Mouse (Mus musculus) lung, postnatal 25 days (tissue): ENCODE measurements around the gene Zp1.
A peak's percentile ranks its signal among the peaks of the same experiment; 100 is the strongest.

Source experiments
- DNase-seq: peaks from one replicate; pipeline ENCODE4 v3.0.0; 2022; ENCODE audit warnings: low spot score

Gene Zp1

DNA sequence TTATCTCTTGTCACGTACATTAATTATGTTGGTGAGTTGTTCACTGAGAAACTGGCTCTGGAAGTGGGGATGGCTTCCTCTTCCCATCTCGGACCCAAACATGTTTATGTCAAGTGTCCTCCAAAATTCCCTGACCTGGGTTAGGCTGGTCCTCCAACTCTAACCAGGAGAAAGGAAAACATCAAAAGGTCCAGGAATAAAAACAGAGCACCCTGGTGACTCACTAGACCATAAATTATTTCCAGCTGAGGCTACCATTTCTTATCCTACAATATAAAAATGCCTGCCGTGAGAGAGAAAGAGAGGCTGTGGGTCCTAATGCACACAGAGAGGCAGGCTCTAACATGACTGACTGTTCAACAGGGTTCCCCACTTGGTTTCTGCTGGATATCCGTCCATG lies 3.8 kb upstream of the Zp1 start:
- DNase-seq = no peak

DNA sequence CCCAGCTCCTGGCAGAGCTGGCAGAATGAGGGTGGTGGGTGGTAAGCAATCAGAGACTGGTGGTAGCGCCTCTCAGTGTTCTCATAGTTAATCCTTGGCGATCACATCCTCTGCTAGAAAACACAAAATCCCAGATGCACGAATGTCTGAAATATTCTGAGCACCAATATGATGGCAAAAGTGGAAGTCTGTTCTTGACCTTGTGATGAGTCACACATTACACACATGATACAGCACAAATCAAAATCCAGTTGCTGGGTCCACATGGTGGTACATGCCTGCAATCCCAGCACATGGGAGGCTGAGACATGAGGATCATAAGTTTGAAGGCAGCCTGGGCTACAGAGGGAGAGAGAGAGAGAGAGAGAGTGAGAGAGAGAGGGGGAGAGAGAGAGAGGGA lies 626 bp upstream of the Zp1 start:
- DNase-seq = no peak

DNA sequence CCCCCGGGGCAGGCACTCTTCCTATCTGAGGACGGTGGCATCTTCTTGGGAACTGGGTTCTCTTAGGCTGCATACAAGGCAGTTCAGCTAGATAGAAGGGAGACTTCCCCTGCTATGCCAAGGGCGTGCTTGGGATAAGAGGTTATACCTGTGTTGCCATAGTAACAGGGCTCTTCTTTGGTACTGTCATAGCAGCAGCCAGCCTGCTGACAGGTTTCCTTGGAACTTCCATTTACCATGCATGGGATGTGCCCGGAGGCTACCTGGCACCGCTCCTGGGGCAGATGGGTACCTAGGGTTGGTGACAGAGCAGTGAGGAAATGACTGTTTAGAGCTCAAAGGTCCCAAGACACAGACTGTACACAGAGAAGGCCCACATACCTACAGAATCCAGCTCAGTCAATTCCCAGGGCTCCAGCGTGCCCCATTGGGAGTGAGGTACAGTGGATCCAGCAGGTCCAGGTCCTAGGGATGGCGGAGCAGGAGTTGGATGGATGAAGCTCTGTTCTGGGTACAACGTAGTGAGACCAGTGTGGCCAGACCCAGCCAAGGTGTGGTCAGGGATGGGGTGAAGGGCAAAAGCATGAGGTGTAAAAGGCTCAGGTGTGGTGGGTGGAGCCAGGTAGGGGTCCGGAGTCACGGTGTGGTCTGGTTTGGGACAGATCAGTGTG lies 2.0 kb downstream of the Zp1 start:
- DNase-seq = no peak

DNA sequence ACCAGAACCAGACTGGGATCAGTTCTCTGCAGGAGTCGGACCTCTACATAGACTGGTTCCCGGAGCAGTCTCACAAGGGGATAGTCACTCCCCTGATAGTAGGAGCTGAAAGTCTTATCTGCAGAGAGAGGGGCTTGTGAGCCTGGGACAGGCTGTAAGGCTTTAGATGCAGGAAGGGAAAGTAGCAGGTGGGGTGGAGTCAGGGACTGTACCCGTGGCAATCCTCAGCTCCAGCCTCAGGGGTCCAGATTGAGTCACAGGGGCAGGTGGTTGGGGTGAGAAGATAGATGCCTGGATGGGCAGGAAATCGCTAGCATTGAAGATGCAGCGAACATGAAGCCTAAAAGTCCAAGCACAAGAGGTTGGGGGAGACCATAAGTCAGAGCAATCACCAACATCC lies 3.9 kb downstream of the Zp1 start:
- DNase-seq = no peak

DNA sequence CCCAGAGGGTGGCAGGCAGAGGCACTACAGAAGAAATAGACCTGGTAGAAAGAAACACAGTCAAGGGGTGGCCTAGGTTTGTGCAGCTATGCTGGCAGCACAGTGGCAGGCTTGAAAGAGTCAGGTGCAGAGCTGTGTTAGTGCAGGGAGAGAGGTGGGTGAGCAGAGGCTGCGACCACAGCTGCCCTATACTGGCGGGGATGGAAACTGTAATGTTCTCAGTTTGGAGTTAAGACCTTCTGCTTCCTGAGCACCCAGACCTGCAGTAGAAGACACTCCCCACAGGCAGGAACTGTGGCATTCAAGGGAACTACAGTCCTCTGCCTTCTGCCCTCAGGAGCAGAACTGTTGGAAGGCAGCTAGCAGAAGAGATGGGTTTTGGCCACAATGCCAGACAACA lies 5.6 kb downstream of the Zp1 start:
- DNase-seq = no peak

DNA sequence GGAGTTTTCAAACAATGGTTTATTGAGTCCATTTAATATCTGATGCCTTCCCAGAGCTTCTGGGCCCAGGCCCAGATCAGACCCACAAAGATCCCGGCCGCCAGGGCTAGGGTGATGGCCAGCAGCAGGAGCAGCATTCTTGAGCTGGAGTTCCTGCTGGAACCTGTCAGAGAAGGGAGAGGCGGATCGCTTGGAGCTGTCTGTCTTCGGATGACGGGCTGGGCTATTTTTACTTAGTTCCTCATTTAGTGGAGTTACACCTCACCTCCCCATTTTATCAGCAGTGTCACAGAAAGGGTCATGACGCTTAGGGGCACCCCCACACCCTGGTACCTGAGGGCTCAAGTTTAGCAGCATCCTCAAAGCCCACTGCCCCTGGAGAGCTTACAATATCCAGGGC lies 6.1 kb downstream of the Zp1 start:
- no peak for DNase-seq

DNA sequence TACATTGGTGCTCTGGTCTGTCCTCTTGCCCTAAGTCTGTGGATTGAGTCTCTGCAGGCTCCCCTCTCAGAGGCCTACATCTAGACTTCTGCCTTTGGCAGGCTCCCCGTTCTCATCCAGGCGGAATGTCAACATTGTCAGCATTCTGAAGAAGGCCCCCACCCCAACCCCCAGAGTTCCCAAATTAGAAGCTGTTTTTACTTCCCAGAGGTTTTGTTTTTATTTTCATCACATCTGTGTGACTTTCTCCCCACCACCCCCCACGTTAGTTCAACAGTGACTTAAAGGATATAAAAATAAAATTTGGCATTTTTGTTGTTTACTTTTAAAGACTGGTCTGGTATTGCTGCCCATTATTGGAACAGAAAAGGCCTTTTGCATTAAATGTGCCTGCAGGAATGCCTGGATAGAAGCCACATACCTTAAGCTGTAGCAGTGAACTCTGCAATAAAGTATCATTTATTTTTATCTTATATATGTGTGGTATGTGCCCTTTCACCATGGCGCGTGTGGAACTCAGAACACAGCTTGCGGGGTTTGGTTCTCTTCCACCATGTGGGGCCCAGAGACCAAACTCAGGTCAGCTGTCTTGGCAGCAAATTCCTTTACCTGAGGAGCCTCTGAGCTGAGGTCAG lies 11.2 kb downstream of the Zp1 start:
- peak; percentile 4 for DNase-seq

DNA sequence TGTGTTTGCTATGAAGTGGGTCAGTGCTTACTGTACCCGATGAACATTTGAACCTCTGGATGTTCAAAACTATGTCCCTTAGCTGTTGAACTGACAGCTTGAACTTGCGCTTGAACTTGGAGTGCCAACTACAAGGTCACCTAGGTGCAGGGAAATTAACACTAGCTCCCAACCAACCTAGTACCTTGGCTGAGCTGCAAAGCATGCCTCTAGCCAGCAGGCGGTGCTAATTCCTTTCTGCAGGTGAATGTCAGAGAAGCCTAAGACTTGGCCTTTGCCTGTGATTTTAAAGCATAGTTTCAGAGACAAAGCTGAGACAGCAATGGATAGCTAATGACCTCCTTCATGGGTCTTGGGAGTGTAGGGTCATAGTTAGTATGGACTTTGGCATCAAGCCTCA lies 12.5 kb downstream of the Zp1 start:
- DNase-seq = peak; percentile 64

DNA sequence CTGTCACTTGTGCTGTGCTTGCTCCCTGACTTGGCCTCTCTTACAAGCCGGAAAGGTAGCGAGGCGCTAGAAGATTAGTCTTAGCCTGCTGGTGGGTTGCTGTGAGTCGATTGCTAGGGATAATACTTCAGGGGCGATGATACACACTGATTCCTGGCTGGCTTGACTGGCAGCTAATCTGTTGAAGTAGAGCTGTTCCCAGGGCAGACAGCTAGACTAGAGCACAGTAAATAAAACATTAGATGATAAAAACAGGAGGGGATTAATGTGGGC lies 14.8 kb downstream of the Zp1 start:
- DNase-seq = no peak

DNA sequence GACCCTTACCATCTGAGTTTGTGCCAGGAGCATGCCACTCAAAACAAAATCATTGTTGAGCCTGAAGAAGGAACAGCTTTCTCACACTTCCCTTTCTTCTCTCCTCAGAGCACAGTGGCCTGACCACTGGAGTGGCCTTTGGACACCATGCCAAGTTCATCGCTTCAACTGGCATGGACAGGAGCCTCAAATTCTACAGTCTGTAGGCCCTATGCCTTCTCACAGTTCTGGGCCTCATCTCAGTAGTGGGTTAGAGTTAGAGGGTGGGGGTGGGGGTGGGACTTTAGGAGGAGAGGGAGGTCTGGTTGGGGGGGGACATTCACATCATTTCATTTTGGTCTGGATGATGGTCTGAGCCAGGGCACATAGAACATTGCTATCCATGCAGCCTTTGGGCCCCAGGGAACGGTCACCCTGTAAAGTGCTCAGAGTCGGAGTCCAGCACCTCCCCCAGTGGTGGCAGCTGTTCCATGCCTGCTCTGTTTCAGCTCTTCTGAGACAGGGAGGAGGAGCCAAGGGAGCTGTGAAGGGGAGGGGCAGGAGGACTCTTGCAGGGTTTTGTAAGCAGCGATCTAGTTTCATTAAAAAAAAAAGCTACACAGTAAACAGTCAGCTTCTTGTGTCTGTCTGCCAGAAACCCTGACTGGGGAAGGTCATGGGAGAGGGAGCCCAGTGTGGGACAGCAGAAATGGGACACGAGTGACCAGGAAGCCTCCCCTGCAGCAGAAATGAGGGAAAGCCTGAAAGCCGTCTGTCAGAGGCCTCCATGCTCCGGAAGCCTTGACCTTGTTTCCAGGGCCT lies 15.3 kb downstream of the Zp1 start:
- DNase-seq = peak; percentile 81

DNA sequence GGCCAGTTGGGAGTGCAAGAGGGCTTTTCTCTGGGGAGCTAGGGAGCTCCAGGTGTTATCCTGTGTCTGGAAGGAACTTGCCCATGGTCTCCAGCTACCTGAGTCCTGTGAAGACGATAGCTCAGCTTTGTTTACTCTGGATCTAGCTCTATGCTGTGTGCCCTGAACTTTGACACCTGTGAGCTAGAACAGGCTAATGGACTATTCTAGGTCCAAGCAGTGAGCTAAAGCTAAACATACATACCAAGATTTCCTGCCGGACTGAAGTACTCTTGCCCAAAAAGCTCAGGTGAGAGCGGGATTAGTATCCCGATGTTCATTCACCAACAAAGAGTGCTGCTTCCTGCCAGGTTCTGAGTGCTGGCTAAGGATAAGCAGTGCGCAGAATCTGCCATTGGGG lies 15.9 kb downstream of the Zp1 start:
- DNase-seq = no peak

DNA sequence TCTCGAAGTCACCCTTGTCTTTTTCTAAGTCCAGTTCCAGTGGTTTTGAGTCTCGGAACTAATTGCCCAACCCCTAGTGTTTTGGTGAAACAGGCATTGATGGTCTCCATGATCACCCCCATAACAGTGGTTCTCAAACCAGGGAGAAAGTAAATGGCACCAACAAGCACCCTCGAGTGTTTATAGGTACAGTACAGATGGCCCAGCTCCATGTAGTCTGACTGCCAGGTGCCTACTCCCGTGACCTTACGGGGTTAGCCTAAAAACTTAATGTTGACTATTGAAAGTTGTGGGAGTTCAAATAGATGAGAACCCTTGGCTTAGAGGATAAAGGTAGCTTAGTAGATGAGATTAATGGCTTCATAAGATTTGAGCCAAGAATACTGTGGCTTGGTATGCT lies 19.4 kb downstream of the Zp1 start:
- DNase-seq = no peak

DNA sequence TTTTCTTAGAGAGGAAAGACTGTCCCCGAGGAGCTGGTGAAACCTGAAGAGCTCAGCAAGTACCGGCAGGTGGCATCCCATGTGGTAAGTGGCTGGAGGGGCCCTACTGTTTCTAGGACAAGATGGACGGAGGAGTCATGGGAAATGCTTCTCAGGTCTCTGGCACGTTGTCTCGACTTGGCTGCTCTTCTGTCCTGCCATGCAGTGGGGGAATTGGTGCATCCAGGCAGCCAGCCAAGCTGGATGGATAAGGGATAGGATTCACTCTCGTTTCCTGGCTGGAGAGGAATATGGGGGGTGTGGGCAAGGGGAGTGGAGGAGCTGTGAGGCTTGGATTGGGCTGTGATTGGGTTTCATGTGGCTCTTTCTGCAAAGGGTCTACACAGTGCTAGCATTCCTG lies 20.1 kb downstream of the Zp1 start:
- no peak for DNase-seq

DNA sequence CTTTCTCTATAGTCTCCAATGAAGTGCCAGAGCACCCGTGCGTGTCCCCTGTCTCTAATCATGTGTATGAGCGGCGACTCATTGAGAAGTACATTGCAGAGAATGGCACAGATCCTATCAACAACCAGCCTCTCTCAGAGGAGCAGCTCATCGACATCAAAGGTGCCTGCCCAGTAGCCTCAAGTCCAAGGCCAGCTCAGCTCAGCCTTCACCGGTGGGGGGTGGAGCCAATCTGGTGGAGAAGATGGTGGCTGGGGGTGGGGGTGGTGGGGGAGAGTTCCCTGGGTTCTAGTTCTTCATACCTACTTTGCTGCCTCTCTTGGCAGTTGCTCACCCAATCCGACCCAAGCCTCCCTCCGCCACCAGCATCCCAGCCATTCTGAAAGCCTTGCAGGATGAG lies 22.9 kb downstream of the Zp1 start:
- DNase-seq = no peak

DNA sequence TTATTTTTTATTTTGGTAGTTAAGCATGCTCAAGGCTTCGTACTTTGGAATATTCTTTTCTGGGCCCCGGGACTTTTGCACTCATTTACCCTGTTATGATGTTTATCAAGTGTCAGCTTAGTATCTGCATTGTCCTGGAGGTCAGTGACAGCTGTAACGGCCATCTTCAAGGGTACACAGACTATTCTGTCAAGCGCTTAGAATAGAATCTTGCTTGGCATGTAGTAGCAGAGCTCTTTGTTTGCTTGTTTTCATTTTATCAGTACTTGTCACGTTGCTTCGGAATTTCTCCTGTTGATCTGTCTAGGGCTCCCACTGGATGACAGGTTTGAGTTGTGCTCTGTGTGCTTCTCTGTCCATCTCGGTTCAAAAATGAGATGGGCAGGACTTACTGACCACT lies 23.6 kb downstream of the Zp1 start:
- DNase-seq = no peak

DNA sequence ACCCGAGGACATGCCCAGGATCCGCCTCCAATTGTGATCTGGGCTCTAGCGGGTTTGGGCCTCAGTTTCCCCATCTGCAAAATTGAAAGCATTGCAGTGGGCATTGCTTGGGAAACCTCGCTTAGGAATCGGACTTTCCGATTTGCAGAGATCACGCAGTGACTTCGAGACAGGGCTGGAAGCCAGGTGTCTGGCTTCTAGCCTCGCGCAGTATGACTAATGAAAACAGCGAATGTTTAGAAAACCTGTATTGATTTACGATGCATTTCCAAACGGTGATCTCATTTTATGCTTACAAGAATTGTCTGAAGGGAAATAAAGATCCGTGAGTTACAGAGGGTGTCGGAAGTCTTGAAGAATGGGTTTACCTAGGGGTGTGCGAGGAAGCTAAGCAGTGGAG lies 24.7 kb downstream of the Zp1 start:
- no peak for DNase-seq

DNA sequence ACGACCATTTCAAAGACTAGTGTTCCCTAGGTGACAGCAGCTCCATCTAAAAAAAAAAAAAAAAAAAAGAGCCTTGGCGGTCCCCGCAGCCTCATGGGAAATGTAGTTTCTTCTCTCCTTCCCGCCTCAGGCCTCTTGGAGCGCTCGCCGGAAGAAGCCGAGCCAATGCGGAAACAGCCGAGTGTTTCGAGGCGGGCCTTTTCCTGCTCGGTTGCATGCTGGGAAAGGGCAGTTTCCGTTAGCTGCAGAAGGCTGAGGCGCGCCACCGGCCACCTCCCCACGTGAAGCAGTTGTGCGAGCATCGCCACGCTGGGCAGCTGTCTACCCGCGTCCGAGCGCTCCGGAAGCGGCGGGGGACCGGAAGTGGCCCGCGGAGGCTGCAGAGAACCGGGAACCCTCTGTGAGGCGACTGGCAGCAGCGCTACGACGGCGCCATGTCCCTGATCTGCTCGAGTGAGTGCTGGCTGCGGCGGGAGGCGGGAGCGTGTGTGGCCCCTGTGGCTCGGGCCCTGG lies 25.4 kb downstream of the Zp1 start, which contains the start of gene Prpf19:
TSS of gene Prpf19 (plus strand) at position 216 of the 513 bp plus-strand sequence.
- DNase-seq = peak; percentile 98

DNA sequence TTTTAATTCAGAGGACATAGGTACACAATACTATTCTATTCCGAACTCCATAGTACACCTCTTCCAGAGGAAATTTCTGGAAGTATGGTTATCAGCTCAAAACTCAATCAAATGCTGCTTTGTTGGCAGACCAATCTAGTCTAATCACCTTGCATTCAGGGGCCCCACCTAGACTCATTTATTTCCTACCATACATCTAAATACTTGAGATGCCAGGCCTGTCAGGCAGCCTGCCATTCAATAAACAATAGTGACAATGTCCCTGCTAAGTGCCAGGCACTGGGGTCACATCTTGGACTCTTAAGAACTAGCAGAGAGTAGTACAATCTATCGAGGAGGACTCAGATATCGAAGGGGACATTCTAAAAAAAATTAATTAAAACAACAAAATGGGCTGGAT lies 28.2 kb downstream of the Zp1 start:
- DNase-seq = peak; percentile 38

DNA sequence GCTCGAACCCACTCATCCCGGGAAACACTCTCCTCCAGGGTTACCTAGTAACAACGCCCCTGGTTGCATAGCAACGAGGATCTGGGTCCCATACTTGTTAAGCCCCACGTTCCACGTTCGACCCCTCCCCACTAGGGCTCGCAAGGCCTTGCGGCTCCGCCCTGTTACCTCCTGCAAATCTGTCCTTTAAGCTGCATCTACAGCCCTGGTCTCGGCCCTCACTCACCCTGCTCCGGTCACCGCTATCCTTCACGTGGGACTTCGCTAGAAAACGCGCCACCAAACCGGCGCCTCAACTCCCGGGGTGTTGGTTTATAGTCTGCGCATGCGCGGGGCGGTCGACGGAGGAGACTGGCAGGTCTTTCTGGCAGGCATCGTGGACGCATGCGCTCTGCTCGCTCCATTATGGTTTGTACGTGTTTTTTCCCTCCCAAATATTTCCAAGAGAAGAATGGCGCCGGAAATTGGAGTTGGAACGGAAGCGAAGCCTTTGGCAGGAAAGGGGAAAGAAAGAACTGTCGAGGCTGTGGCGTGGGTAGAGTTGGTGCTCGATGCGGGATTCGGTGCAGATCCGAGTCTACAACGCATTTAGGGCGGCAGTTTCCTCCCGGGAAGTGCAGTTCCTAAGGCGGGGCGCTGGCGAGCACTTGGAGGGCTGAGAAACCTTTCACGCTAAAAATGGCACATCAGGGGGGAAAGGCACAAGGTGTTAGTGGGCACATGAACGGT lies 38.8 kb downstream of the Zp1 start, which contains the start of gene Tmem109:
TSS of gene Tmem109 (minus strand) at position 576 of the 729 bp plus-strand sequence.
- DNase-seq = peak; percentile 94

DNA sequence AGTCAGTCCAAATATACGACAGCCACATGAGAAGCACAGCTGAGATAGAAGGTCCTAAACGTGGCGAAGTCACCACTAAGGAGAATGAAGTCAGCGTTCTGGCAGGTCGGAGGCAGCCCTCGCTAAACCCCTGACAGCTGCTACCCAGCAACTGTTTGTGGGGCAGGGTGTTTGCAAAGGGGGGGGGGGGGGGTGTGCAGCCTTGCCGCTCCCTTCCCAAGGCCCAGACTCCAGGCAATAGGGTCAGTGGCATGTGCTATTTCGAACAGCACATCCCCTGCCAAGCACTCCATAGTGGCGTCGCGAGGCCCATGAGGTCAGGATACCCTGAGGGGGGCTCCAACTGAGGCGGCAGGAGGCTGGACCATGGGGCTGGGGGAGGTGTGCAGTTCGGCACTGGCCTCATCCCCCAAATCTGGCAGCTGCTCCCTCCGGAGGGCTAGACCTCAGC lies 39.4 kb downstream of the Zp1 start:
- DNase-seq = no peak

DNA sequence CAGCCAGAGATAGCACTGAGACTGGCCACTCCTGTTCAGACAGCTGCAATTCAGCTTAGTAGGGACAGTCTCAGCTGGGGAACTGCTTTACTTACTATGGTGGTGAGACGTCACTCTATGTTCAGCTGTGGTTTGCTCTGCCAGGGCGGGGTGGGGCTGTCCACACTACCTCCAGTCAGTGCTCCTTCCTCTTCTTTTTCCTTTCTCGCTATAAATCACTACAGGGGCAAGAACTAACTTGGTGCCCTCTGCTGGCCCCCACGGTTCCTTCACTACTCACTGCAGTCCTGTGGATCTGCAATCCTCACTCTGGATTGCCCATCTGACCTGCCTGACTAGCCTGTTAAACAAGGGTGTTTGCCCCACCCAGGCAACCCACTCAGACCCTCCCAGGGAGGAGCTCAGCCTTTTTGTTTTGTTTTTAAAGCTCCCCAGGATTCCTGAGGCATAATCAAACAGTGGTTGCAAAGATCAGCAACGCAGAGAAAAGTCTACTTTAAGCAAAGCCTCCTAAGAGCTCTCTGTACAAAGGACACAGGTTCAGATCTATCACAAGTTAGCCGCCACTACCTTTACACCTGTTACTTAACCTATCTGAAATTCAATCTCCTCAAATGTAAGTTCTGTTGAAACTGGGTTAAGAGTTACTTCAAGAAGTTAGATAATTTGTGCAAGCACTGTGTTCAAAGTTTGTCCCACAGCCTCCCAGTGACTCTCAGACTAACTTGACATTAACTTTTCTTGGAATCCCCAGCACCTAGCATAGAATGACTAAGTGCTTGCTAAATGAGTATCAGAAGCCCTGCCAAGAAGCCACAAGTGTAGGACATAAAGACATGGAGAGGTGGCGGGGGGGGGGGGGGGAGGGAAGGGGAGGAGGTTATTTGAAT lies 40.1 kb downstream of the Zp1 start:
- peak; percentile 79 for DNase-seq
